Mouse (Mus musculus): ENCODE results near the gene Strap. TPM values are rescaled to one million over a fixed set of nuclear protein-coding genes. Genes with fewer than 3 reads are reported as not detected.

Gene Strap
- polyA plus RNA-seq, 1 experiment from 2014 or later: 138 TPM

GRCm38 (mm10) chr6:137716802-137717201 is 18.1 kb upstream of the Strap start:
- TF ChIP-seq CTCF (IDR thresholded peaks at IDR 0.05; ENCODE audit: low read depth): no peak
- WGBS: 50% methylated on average over 5 of the region's 5 CpGs
- no peak overlapping the region for H3K27ac ChIP-seq
- no peaks in the 10 kb centered on the region for H3K27me3 ChIP-seq (ENCODE audit: insufficient read depth, low read length)
- no peaks in the 10 kb centered on the region for H3K4me1 ChIP-seq (replicated peaks; ENCODE audit: insufficient read depth, low read length)
- H3K4me2 ChIP-seq (ENCODE audit: low read length): no peak overlapping the region
- H3K9me3 ChIP-seq (replicated peaks; ENCODE audit: low read length): no peaks in the 10 kb centered on the region
- H3K36me3 ChIP-seq (ENCODE audit: insufficient read depth, low read length): no peaks in the 10 kb centered on the region
- no peak overlapping the region for H3K9ac ChIP-seq (ENCODE audit: low read depth, low read length)
- ATAC-seq (replicated peaks; ENCODE audit: low FRiP score, low read depth) (no peak), DNase-seq (ENCODE audit: low spot score) (no peak)
- H3K4me3 ChIP-seq (replicated peaks; ENCODE audit: low read depth, low read length): no peak overlapping the region

GRCm38 (mm10) chr6:137722220-137722931 is 12.5 kb upstream of the Strap start:
- no peak for ATAC-seq (replicated peaks; ENCODE audit: low FRiP score, low read depth)
- H3K27ac ChIP-seq: no peak overlapping the region
- no peak overlapping the region for H3K4me2 ChIP-seq (ENCODE audit: low read length)
- H3K9ac ChIP-seq (ENCODE audit: low read depth, low read length): no peak overlapping the region
- DNase-seq (ENCODE audit: low spot score): no peak
- no peaks in the 10 kb centered on the region for H3K9me3 ChIP-seq (replicated peaks; ENCODE audit: low read length)
- WGBS: 85% methylated on average over 15 of the region's 15 CpGs
- no peaks in the 10 kb centered on the region for H3K4me1 ChIP-seq (replicated peaks; ENCODE audit: insufficient read depth, low read length)
- H3K27me3 ChIP-seq (ENCODE audit: insufficient read depth, low read length): no peaks in the 10 kb centered on the region
- H3K36me3 ChIP-seq (ENCODE audit: insufficient read depth, low read length): no peaks in the 10 kb centered on the region
- no peak for TF ChIP-seq CTCF (IDR thresholded peaks at IDR 0.05; ENCODE audit: low read depth)
- H3K4me3 ChIP-seq (replicated peaks; ENCODE audit: low read depth, low read length): no peak overlapping the region

- TF ChIP-seq CTCF (IDR thresholded peaks at IDR 0.05; ENCODE audit: low read depth): peak; percentile 89
- 5% methylated on average over 4 of the region's 4 CpGs for whole genome bisulfite sequencing
- Histone ChIP-seq H3K4me1 (replicated peaks; ENCODE audit: insufficient read depth, low read length) (no peaks in the 10 kb centered on the region), H3K4me3 (replicated peaks; ENCODE audit: low read depth, low read length) (no peak overlapping the region), H3K27me3 (ENCODE audit: insufficient read depth, low read length) (no peaks in the 10 kb centered on the region), H3K9ac (ENCODE audit: low read depth, low read length) (no peak overlapping the region), H3K27ac (no peak overlapping the region), H3K36me3 (ENCODE audit: insufficient read depth, low read length) (no peaks in the 10 kb centered on the region), H3K4me2 (ENCODE audit: low read length) (no peak overlapping the region), H3K9me3 (replicated peaks; ENCODE audit: low read length) (no peaks in the 10 kb centered on the region)
- no peak for ATAC-seq (replicated peaks; ENCODE audit: low FRiP score, low read depth)
- peak; percentile 87 for DNase-seq (ENCODE audit: low spot score)
Measured at GRCm38 (mm10) chr6:137723898-137724297, 11.0 kb upstream of the Strap start.

GRCm38 (mm10) chr6:137734460-137734845 is 425 bp upstream of the Strap start:
- H3K27me3 ChIP-seq (ENCODE audit: insufficient read depth, low read length): no peaks in the 10 kb centered on the region
- no peak for DNase-seq (ENCODE audit: low spot score)
- H3K4me1 ChIP-seq (replicated peaks; ENCODE audit: insufficient read depth, low read length): peaks cover 7% of the 10 kb centered on the region
- H3K9me3 ChIP-seq (replicated peaks; ENCODE audit: low read length): no peaks in the 10 kb centered on the region
- H3K36me3 ChIP-seq (ENCODE audit: insufficient read depth, low read length): 0 out of 2 replicates have a peak, but pooled peaks cover under 1% of the 10 kb centered on the region
- H3K27ac ChIP-seq: no peak overlapping the region
- no peak for ATAC-seq (replicated peaks; ENCODE audit: low FRiP score, low read depth)
- no peak for TF ChIP-seq CTCF (IDR thresholded peaks at IDR 0.05; ENCODE audit: low read depth)
- peak overlapping the region; percentile 80 for H3K4me2 ChIP-seq (ENCODE audit: low read length)
- 5% methylated on average over 7 of the region's 7 CpGs for WGBS
- H3K9ac ChIP-seq (ENCODE audit: low read depth, low read length): peak overlapping the region; percentile 89
- H3K4me3 ChIP-seq (replicated peaks; ENCODE audit: low read depth, low read length): peak overlapping the region; percentile 94

GRCm38 (mm10) chr6:137735671-137736238 is 877 bp downstream of the Strap start:
- Histone ChIP-seq H3K27ac (peak overlapping the region; percentile 88), H3K27me3 (ENCODE audit: insufficient read depth, low read length) (no peaks in the 10 kb centered on the region), H3K9me3 (replicated peaks; ENCODE audit: low read length) (no peaks in the 10 kb centered on the region), H3K4me3 (replicated peaks; ENCODE audit: low read depth, low read length) (peak overlapping the region; percentile 94), H3K4me1 (replicated peaks; ENCODE audit: insufficient read depth, low read length) (peaks cover 7% of the 10 kb centered on the region), H3K36me3 (ENCODE audit: insufficient read depth, low read length) (peaks cover 13% of the 10 kb centered on the region), H3K9ac (ENCODE audit: low read depth, low read length) (peak overlapping the region; percentile 89), H3K4me2 (ENCODE audit: low read length) (peak overlapping the region; percentile 80)
- 2% methylated on average over 17 of the region's 17 CpGs for WGBS
- TF ChIP-seq CTCF (IDR thresholded peaks at IDR 0.05; ENCODE audit: low read depth): no peak
- no peak for ATAC-seq (replicated peaks; ENCODE audit: low FRiP score, low read depth)
- peak; percentile 22 for DNase-seq (ENCODE audit: low spot score)

- DNase-seq (ENCODE audit: low spot score): no peak
- no peaks in the 10 kb centered on the region for H3K27me3 ChIP-seq (ENCODE audit: insufficient read depth, low read length)
- peaks cover 3% of the 10 kb centered on the region; the same call in 1 of the 2 replicates for H3K4me1 ChIP-seq (replicated peaks; ENCODE audit: insufficient read depth, low read length)
- peaks cover 38% of the 10 kb centered on the region for H3K36me3 ChIP-seq (ENCODE audit: insufficient read depth, low read length)
- ATAC-seq (replicated peaks; ENCODE audit: low FRiP score, low read depth): no peak
- H3K27ac ChIP-seq: no peak overlapping the region
- 92% methylated on average over 2 of the region's 2 CpGs for WGBS
- no peak for TF ChIP-seq CTCF (IDR thresholded peaks at IDR 0.05; ENCODE audit: low read depth)
- H3K9me3 ChIP-seq (replicated peaks; ENCODE audit: low read length): no peaks in the 10 kb centered on the region
- H3K4me3 ChIP-seq (replicated peaks; ENCODE audit: low read depth, low read length): no peak overlapping the region
- no peak overlapping the region for H3K9ac ChIP-seq (ENCODE audit: low read depth, low read length)
- no peak overlapping the region for H3K4me2 ChIP-seq (ENCODE audit: low read length)
Measured at GRCm38 (mm10) chr6:137740972-137741371, 6.1 kb downstream of the Strap start.
